Mouse (Mus musculus) kidney, postnatal 10 days (tissue): ENCODE measurements around the gene Rsbn1l.
"Not testable (repeated sequence)": the region's sequence is repeated elsewhere in the genome, so short reads cannot be mapped to it uniquely, and the experiment has no call there.

Source experiments
- DNase-seq: peaks from one replicate; pipeline ENCODE4 v3.0.0; 2021; ENCODE audit warnings: mixed read lengths

Gene Rsbn1l

GRCm38 (mm10) chr5:20950093-20950492 is 6.1 kb downstream of the Rsbn1l start:
- no peak for DNase-seq

DNA sequence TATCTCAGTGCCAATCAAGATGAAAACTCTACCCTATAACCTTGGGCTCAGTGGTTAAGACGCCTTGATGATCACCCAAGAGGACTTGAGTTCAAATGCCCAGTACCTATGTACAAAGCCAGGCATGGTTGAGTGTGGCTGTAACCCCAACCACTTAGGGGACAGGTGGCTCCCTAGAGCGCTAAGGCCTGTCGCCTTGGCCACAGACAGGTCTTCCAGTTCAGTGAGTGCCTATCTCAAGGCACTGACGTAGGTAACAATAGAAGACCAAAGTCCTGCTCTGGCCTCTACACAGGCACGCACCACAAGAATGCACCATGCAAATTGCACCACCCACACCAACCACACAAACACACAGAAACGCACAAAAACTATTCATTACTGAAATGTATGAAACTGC is 9.3 kb downstream of the Rsbn1l start:
- no peak for DNase-seq

DNA sequence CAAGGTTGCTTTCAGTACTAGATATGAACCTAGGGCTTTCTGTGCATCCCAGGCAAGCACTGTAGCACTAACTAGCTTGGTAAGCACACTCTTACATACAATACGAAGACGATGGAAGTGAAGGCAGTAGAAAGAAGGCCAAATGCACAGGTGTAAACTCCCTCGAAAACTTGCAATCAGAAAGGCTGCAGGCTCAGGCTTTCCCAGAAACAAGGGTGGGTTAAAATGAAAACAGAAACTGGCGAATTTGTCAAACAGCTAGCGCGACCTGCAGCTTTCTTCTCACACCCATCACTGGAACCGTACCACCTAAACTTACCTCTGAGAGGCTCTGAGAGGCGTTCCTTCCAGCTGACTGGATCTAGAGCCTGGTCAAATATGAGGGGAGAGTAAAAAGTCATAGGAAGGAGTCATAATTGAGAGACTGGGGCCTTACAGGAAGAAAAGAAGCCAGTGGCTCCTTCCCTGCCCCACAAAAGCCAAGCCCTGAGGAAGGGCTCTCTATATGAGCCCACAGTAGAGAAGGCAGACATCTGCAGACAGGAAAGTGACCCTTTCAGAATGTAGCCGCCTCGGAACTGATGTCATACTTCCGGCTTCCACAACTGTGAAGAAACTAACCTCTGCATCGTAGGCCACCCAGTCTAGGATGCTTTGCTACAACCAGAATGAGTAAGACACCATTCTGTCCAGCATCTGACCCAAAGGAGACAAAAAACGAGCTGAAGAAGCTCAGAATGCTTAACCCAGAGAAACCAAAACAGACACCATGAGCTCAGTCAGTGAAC is 11.0 kb downstream of the Rsbn1l start:
- DNase-seq, result peak; percentile 43

GRCm38 (mm10) chr5:20943791-20944190 is 12.4 kb downstream of the Rsbn1l start:
- DNase-seq, result not testable (repeated sequence)

DNA sequence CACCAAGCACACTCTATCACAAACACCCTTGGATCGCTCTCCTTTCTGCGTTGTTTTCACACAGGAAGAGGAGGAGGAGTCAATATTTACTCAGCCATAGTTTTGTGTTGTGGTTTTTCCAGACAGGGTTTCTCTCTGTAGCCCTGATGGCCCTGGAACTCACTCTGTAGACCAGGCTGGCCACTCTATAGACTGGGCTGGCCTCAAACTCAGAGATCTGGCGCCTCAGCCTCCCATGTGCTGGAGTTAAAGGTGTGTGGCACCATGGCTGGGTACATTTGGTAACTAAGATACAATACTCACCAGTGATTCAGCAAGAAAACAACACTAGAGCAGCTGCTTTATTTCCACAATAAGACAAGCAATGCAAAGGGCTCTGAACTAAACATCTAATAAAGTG is 13.7 kb downstream of the Rsbn1l start:
- no peak for DNase-seq

- DNase-seq, result peak; percentile 26
Observed at GRCm38 (mm10) chr5:20941205-20941604, 15.0 kb downstream of the Rsbn1l start.

- DNase-seq, result no peak
Observed at GRCm38 (mm10) chr5:20940696-20941095, 15.5 kb downstream of the Rsbn1l start.

GRCm38 (mm10) chr5:20940040-20940571 is 16.1 kb downstream of the Rsbn1l start:
- no peak for DNase-seq

DNA sequence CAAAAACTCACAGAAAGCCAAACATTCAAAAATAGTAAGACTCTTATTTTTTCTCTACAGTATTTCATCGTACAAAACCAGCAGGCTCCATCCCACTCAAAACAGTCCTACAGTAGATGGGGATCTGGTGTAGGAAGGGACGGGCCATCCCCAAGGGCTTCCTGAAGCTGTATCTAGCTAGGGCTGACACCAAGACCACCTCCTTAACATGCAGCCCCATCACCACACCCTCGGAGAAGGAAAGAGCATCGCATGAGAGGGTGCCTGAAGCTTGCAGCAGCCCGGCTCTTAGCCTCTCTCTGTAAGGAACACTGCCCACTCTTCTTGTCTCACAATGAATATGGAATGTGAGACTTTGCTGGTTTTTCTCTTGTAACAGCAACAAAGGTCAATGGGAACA is 17.7 kb downstream of the Rsbn1l start:
- no peak for DNase-seq

DNA sequence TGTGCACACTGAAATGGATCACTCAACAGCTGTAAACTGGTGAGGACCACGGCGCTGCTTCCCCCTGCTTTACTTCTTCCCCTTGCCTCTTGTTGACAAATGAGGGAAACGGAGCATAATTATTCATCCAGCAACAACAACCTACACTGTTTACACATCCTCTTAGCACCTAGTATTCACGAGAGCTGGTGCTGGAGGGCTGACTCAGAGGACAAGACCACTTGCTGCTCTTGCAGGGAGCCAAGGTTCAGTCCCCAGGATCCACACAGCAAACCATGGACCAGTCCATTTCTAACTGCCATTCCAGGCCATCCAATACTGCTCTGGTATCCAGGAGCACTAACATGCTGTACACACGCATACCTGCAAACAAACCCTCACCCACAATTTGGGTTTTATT is 20.3 kb downstream of the Rsbn1l start:
- no peak for DNase-seq

- no peak for DNase-seq
Observed at GRCm38 (mm10) chr5:20932585-20932984, 23.6 kb downstream of the Rsbn1l start.

DNA sequence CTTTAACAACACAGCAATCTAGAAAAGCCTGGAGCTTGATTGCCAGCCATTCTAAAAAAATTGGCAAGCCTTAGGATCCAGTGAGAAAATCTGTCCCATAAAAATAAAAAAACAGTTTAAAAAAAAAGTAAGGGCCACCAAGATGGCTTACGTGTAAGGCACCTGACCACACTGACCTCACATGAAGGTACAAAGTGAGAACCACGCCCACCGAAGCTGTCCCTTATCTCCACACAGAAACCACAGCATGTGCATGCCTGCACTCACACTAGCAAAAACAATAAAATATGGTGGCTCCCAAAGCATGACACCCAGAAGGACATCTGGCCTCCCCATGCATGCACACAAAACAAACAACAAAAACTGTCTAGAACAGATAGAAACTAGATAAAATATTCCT is 24.9 kb downstream of the Rsbn1l start:
- no peak for DNase-seq

DNA sequence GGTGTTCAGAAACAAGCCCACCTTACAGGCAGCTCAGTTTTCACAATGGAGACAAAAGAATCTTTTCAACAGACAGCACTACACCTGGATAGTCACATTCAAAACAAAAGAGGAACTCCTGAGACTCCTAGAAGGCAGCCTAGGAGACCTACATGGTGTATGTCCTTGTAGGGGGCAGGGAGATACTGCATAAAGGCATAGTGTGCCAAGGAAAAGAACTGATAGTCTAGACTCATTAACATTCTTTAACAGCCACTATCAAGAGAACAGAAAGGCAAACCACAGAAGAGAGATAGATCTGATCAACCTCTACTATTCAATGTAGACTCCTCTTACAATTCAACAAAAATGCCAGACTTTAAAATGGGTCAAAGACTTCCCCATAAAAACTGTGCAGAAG is 25.8 kb downstream of the Rsbn1l start:
- DNase-seq, result no peak

GRCm38 (mm10) chr5:20929669-20930151 is 26.5 kb downstream of the Rsbn1l start:
- no peak for DNase-seq

- DNase-seq, result no peak
Observed at GRCm38 (mm10) chr5:20925451-20925850, 30.7 kb downstream of the Rsbn1l start.

GRCm38 (mm10) chr5:20924608-20925007 is 31.6 kb downstream of the Rsbn1l start:
- no peak for DNase-seq

DNA sequence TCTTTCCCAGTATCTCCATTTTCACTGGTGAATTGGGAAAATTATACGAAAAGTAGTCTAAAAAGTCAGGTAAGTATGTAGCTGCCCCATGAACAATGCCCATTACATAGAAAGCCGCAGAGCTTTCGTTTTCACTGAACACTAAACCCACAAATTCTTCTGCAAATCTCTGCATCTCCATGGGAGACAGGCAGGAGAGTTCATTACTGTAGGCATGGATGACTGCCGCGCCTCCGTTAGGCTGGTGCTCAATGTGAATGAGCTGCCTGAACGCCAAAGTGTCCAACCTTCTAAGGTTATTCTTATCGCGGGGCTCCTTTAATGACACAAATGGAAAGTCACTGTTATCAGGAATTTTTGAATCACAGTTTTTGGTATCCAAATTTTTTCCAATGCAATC is 36.6 kb downstream of the Rsbn1l start:
- no peak for DNase-seq

DNA sequence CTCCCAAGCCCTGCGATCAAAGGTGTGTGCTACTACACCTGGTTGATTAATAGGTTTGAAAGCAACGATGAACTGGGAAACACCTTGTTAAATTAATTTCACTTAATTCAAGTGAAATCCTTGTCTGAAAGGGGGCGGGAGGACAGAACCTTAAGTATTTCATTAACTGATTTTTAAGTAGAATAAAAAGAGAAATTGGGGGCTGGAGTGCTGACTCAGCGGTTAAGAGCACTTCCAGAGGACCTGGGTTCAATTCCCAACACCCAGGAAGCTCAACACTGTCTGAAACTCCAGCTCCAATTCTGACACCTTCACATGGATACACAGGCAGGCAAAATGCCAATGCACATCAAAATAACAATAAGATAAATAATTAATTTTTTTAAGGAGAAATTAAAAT is 37.2 kb downstream of the Rsbn1l start:
- DNase-seq, result no peak

DNA sequence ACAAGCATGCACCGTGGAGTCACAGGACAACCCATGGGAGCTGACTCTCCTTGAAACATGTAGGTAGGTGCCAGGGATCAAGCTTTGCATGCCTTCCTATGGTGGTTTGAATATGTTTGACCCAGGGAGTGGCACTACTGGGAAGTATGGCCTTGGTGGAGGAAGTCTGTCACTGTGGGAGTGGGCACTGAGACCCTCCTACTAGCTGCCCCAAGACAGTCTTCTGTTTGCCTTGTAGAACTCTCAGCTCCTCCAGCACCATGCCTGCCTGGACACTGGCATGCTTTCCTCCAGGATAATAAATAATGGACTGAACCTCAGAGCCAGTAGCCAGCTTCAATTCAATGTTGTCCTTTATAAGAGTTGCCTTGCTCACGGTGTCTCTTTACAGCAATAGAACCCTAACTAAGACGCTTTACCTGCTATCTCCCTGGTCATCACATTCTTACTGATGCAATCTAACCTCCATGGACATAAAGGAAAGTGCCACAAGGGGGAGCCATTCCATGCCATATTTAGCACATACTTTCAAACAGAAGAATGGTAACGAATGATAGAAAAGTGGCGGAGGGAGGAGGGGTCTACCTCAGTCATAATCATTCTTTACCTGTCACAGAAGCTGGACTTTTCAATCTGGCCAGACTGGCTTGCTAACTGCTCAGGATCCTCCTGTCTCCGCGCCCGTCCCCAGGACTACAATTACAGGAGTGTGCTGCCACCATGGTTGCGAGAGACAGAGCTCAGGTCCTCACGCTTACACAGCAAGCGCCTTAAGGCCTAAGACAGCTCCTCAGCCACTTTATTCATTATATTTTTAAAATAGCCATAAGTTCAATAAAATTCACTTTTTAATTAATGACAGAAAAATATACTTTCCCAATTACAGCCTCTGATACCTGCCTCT is 42.6 kb downstream of the Rsbn1l start:
- peak; percentile 84 for DNase-seq

GRCm38 (mm10) chr5:20911741-20912140 is 44.5 kb downstream of the Rsbn1l start:
- DNase-seq, result no peak

DNA sequence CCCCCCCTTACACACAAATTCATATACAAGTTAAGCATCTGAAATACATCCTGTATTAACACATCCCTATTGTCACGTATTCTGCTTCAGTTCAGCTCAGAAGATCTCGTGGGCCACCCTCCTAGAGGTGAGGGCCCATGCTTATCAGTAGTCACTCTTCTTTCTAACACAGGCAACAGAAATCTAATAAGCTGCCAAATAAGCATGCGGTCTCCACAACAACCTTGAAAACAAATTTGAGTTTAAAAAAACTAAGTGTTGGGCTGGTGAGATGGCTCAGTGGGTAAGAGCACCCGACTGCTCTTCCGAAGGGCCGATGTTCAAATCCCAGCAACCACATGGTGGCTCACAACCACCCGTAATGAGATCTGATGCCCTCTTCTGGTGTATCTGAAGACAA is 50.0 kb downstream of the Rsbn1l start:
- DNase-seq, result no peak

GRCm38 (mm10) chr5:20905437-20905836 is 50.8 kb downstream of the Rsbn1l start:
- DNase-seq, result no peak

DNA sequence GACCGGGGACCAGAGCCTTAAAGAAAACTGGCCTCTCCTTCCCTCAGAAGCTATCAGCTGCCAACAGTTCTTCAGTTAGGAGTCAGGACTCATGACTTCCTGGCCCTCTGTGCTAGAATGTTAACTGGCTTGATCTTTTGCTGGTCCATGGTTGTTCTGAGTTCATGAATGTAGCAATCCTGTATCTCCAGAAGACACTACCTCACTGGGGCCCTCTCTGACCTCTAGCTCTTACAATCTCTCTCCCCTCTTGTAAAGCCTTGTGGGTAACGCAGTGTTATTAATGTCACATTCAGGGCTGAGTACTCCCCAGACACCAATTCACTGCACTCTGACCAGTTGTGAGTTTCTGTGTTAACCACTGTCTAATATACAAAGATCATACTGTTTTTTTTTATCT is 51.6 kb downstream of the Rsbn1l start:
- no peak for DNase-seq
